ENCODE assay signal across 8 mouse cellular contexts in the genomic region with DNA sequence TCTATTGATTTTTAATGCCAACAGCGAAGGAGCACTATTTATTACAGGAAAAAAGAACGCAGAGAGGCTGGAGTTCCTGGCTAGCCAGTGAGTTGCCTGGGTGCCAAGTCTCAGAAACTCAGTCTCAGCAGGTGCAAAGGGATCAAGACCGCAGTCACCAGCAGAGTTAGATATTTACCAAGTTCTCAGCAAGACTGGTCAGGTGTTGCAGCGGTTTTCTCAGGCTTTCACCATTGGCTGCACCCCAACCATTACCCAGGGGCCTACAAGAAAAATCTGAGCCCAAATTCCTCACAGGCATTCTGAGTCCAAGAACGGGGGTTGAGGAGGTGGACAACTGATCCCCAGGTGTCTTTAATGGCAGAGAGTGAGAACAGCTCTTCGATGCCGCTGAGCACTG. TPM values are rescaled to one million over a fixed set of nuclear protein-coding genes. Genes with fewer than 3 reads are reported as not detected.
A peak's percentile ranks its signal among the peaks of the same experiment; 100 is the strongest.
DNase-seq lines count a peak whose midpoint lies in the region; ATAC-seq and TF ChIP-seq lines count a peak whose summit lies in the region.

No protein-coding gene starts in this region.

- 0 out of 2 replicates have a peak overlapping the region, but pooled peaks have one; percentile 60 for H3K9ac ChIP-seq in embryonic facial prominence, embryonic 14.5 days (ENCODE audit: low read depth, low read length)
- peak overlapping the region; percentile 57; the same call in 1 of the 2 replicates for H3K9ac ChIP-seq in intestine, postnatal 0 days (ENCODE audit: low read depth, low read length)
- no peak overlapping the region for H3K9ac ChIP-seq in stomach, postnatal 0 days (ENCODE audit: low read length)

- no peaks in the 10 kb centered on the region for H3K9me3 ChIP-seq in embryonic facial prominence, embryonic 14.5 days (ENCODE audit: control insufficient read depth, low read length)
- no peaks in the 10 kb centered on the region for H3K9me3 ChIP-seq in intestine, postnatal 0 days (ENCODE audit: control insufficient read depth)
- no peaks in the 10 kb centered on the region for H3K9me3 ChIP-seq in stomach, postnatal 0 days (ENCODE audit: control insufficient read depth, low read length)

- TF ChIP-seq POLR2A in lung, adult 2 months (IDR thresholded peaks at IDR 0.05; ENCODE audit: borderline replicate concordance, extremely low read depth, low read depth, low read length): no peak

- peak overlapping the region; percentile 63 for H3K4me3 ChIP-seq in embryonic facial prominence, embryonic 14.5 days (ENCODE audit: low read depth, low read length)
- H3K4me3 ChIP-seq in intestine, postnatal 0 days (ENCODE audit: low read depth, low read length): peak overlapping the region; percentile 65
- peak overlapping the region; percentile 70 for H3K4me3 ChIP-seq in lung, adult 2 months (replicated peaks; ENCODE audit: extremely low read depth, low read depth, low read length)
- peak overlapping the region; percentile 60 for H3K4me3 ChIP-seq in stomach, postnatal 0 days (ENCODE audit: low read depth, low read length)

- WGBS in embryonic facial prominence, embryonic 14.5 days: 12% methylated on average over 7 of the region's 7 CpGs
- 28% methylated on average over 7 of the region's 7 CpGs for WGBS in intestine, postnatal 0 days
- WGBS in lung, adult 2 months: 35% methylated on average over 7 of the region's 7 CpGs
- WGBS in stomach, postnatal 0 days: 27% methylated on average over 7 of the region's 7 CpGs

- H3K27me3 ChIP-seq in embryonic facial prominence, embryonic 14.5 days (replicated peaks; ENCODE audit: control insufficient read depth, insufficient read depth, low read length): no peaks in the 10 kb centered on the region
- no peaks in the 10 kb centered on the region for H3K27me3 ChIP-seq in intestine, postnatal 0 days (replicated peaks; ENCODE audit: control insufficient read depth, insufficient read depth, low read length)
- H3K27me3 ChIP-seq in stomach, postnatal 0 days (ENCODE audit: control insufficient read depth, insufficient read depth, low read length): no peaks in the 10 kb centered on the region

- H3K36me3 ChIP-seq in embryonic facial prominence, embryonic 14.5 days (ENCODE audit: control insufficient read depth, insufficient read depth, low read length): no peaks in the 10 kb centered on the region
- H3K36me3 ChIP-seq in intestine, postnatal 0 days (ENCODE audit: control insufficient read depth, insufficient read depth): no peaks in the 10 kb centered on the region
- H3K36me3 ChIP-seq in stomach, postnatal 0 days (ENCODE audit: control insufficient read depth, insufficient read depth, low read length): no peaks in the 10 kb centered on the region

- no peak for TF ChIP-seq CTCF in intestine, postnatal 0 days (IDR thresholded peaks at IDR 0.05; ENCODE audit: low read depth)
- no peak for TF ChIP-seq CTCF in lung, adult 2 months (IDR thresholded peaks at IDR 0.05; ENCODE audit: insufficient read depth, low read length)
- no peak for TF ChIP-seq CTCF in stomach, postnatal 0 days (IDR thresholded peaks at IDR 0.05; ENCODE audit: low read depth)

- peaks cover 12% of the 10 kb centered on the region for H3K4me1 ChIP-seq in embryonic facial prominence, embryonic 14.5 days (ENCODE audit: control insufficient read depth, insufficient read depth, low read length)
- peaks cover 10% of the 10 kb centered on the region; the same call in 1 of the 2 replicates for H3K4me1 ChIP-seq in intestine, postnatal 0 days (replicated peaks; ENCODE audit: control insufficient read depth, insufficient read depth, low read length)
- no peaks in the 10 kb centered on the region for H3K4me1 ChIP-seq in lung, adult 2 months (ENCODE audit: control insufficient read depth, insufficient read depth, low read length)
- H3K4me1 ChIP-seq in stomach, postnatal 0 days (replicated peaks; ENCODE audit: control insufficient read depth, insufficient read depth): no peaks in the 10 kb centered on the region

- H3K4me2 ChIP-seq in embryonic facial prominence, embryonic 14.5 days (ENCODE audit: low read depth, low read length): peak overlapping the region; percentile 99
- H3K4me2 ChIP-seq in intestine, postnatal 0 days (replicated peaks; ENCODE audit: low read depth): peak overlapping the region; percentile 96
- H3K4me2 ChIP-seq in stomach, postnatal 0 days (replicated peaks; ENCODE audit: low read depth): peak overlapping the region; percentile 92

- no peak overlapping the region for H3K27ac ChIP-seq in embryonic facial prominence, embryonic 14.5 days (replicated peaks; ENCODE audit: low read depth, low read length)
- H3K27ac ChIP-seq in intestine, postnatal 0 days (ENCODE audit: low read depth, low read length): peak overlapping the region; percentile 50; the same call in 1 of the 2 replicates
- H3K27ac ChIP-seq in stomach, postnatal 0 days (replicated peaks): no peak overlapping the region; the same call in 1 of the 2 replicates

- no peak for TF ChIP-seq EP300 in stomach, postnatal 0 days (optimal IDR thresholded peaks at IDR 0.05)

- peak; percentile 5 for DNase-seq in right cerebral cortex, postnatal 4 days
- DNase-seq in right cerebral cortex, adult 18-20 months: no peak
- no peak for DNase-seq in embryonic facial prominence, embryonic 14.5 days (ENCODE audit: low spot score)
- no peak for DNase-seq in lung, adult 2 months
- no peak for DNase-seq in stomach, postnatal 0 days (ENCODE audit: low spot score)
- no peak for DNase-seq in testis, postnatal 14 days (ENCODE audit: low spot score)
- DNase-seq in c-Kit-positive CD71-positive TER-119-positive erythroid progenitor cells, embryonic 14.5 days (ENCODE audit: low spot score): no peak

- ATAC-seq in embryonic facial prominence, embryonic 14.5 days (ENCODE audit: low read depth): no peak
- ATAC-seq in intestine, postnatal 0 days: no peak
- ATAC-seq in stomach, postnatal 0 days (ENCODE audit: low FRiP score, low TSS enrichment): no peak

RNA-seq across cellular contexts. Expression of gene Aph1c, which starts 0.7 kb away (rescaled TPM):
- polyA plus RNA-seq in embryonic facial prominence, embryonic 14.5 days (2014; fragmentation: Nextera tagmentation; extraction: Ambion mirVana): 3.8 and 4.4 TPM in 2 replicates
- 36.8 and 44.0 TPM in 2 replicates for polyA plus RNA-seq in intestine, postnatal 0 days (2015; fragmentation: Nextera tagmentation; extraction: Ambion mirVana)
- 1.6 and 4.6 TPM in 2 replicates for polyA plus RNA-seq in lung, adult 2 months (2012; rRNA removed)
- 3.0 and 3.2 TPM in 2 replicates for polyA plus RNA-seq in stomach, postnatal 0 days (2015; fragmentation: Nextera tagmentation; extraction: Ambion mirVana)

RNA-seq across cellular contexts. Expression of gene Gm10647, which starts 37.0 kb away (rescaled TPM):
- 0.25 and 0.58 TPM in 2 replicates for polyA plus RNA-seq in embryonic facial prominence, embryonic 14.5 days (2014; fragmentation: Nextera tagmentation; extraction: Ambion mirVana)
- polyA plus RNA-seq in intestine, postnatal 0 days (2015; fragmentation: Nextera tagmentation; extraction: Ambion mirVana): 0.05 and 0.18 TPM in 2 replicates
- polyA plus RNA-seq in lung, adult 2 months (2012; rRNA removed): 0.10 and 0.17 TPM in 2 replicates
- 0.12 and 0.23 TPM in 2 replicates for polyA plus RNA-seq in stomach, postnatal 0 days (2015; fragmentation: Nextera tagmentation; extraction: Ambion mirVana)

RNA-seq across cellular contexts. Expression of gene Aph1b, which starts 38.6 kb away (rescaled TPM):
- polyA plus RNA-seq in embryonic facial prominence, embryonic 14.5 days (2014; fragmentation: Nextera tagmentation; extraction: Ambion mirVana): 11.0 and 11.7 TPM in 2 replicates
- polyA plus RNA-seq in intestine, postnatal 0 days (2015; fragmentation: Nextera tagmentation; extraction: Ambion mirVana): 11.1 and 11.8 TPM in 2 replicates
- 3.4 and 4.6 TPM in 2 replicates for polyA plus RNA-seq in lung, adult 2 months (2012; rRNA removed)
- 6.4 and 7.3 TPM in 2 replicates for polyA plus RNA-seq in stomach, postnatal 0 days (2015; fragmentation: Nextera tagmentation; extraction: Ambion mirVana)
